Mouse (Mus musculus): ENCODE data around the gene Scaper.

DNA sequence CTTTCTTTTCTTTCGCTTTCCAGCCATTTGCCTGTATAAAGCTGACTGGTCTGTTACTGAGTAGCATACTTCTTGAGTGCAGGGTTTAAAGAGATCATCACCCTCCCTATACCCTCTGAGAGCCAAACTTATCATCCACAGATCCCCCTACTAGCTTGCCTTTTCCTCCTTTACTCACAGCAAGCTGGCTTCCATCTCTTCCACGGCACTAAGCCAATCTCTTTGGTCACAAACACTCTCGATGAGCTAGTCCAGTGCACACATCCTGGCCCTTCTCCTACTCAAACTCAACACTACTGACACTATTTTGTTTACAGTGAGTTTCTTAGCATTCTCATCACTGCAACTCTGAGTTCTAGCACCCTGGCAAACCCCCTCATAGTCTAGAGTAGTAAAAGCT lies 430.0 kb downstream of the Scaper start:
- TF ChIP-seq CTCF (IDR thresholded peaks at IDR 0.05; ENCODE audit: low read depth) (no peak), EP300 (IDR thresholded peaks at IDR 0.05; ENCODE audit: low read depth) (no peak)

Data from liver, embryonic 14.5 days (tissue).